Mouse (Mus musculus): Measurements from ENCODE around the gene Cd300lb. TPM values are rescaled to one million over a fixed set of nuclear protein-coding genes. Genes with fewer than 3 reads are reported as not detected.

Cd300lb gene
- under 1 TPM in 1 of 2 experiments, not detected in 1; 0.13 TPM for polyA plus RNA-seq (2017; shearing (Covaris generic))

GRCm38 (mm10) chr11:114934144-114934543 is at the start of gene Cd300lb:
TSS of gene Cd300lb (minus strand) at chr11:114934386.

GRCm38 (mm10) chr11:114968752-114969207 is 34.6 kb upstream of the Cd300lb start, which contains the start of gene Cd300c:
TSS of gene Cd300c (minus strand) at chr11:114969157.

DNA sequence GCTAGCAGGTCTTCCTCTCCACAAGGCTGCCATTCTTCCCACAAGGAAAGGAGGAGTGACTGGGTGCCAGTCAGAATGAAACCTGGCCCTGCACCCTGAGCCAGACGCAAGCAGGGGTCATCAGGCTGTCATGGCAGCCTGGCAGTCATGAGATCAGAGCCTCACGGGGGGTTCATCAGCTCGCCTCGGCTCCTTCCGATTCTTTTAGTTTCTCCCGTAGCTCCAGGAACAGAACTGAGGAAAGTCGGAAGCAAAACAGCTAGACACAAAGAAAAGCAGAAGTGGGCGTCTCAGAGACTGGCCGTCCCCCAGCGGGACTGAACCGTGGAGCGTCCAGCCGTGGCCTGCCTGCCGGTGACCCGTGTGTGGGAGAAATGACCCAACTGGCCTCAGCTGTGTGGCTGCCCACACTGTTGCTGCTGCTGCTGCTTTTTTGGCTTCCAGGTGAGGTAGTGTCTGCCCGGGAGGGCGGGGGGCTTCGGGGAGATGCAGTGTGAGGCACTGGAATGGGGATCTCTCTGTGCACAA is 44.1 kb downstream of the Cd300lb start, which contains the start of gene Cd300a:
Gene Cd300a (plus strand): TSS at position 51 of the 528 bp plus-strand sequence.

Other genes with a start within 250 kb of the Cd300lb start
- not detected for gene Dnaic2, start 207.0 kb downstream of the Cd300lb start, polyA plus RNA-seq (2017; shearing (Covaris generic))
- gene Kif19a, start 169.0 kb downstream of the Cd300lb start, polyA plus RNA-seq (2017; shearing (Covaris generic)) = under 1 TPM in 1 of 2 experiments, not detected in 1; 0.66 TPM
- 1 to 10 TPM in 1 of 2 experiments, under 1 TPM in 1; 0.58 to 5.4 TPM for gene Btbd17, start 138.4 kb downstream of the Cd300lb start, polyA plus RNA-seq (2017; shearing (Covaris generic))
- under 1 TPM in 1 of 2 experiments, not detected in 1; 0.43 TPM for gene Gpr142, start 135.5 kb downstream of the Cd300lb start, polyA plus RNA-seq (2017; shearing (Covaris generic))
- 1 to 10 TPM in 1 of 2 experiments, under 1 TPM in 1; 0.68 to 1.9 TPM for gene Gprc5c, start 83.2 kb downstream of the Cd300lb start, polyA plus RNA-seq (2017; shearing (Covaris generic))
- gene Cd300a, start 44.3 kb downstream of the Cd300lb start, polyA plus RNA-seq (2017; shearing (Covaris generic)) = 1 to 10 TPM in 1 of 2 experiments, under 1 TPM in 1; 0.05 to 2.3 TPM
- under 1 TPM in 1 of 2 experiments, not detected in 1; 0.61 TPM for gene Cd300c, start 34.8 kb upstream of the Cd300lb start, polyA plus RNA-seq (2017; shearing (Covaris generic))
- under 1 TPM in 1 of 2 experiments, not detected in 1; 0.17 TPM for gene Cd300ld, start 55.5 kb upstream of the Cd300lb start, polyA plus RNA-seq (2017; shearing (Covaris generic))
- gene Cd300c2, start 67.5 kb upstream of the Cd300lb start, polyA plus RNA-seq (2017; shearing (Covaris generic)) = under 1 TPM in 1 of 2 experiments, not detected in 1; 0.92 TPM
- gene Cd300ld2, start 81.8 kb upstream of the Cd300lb start, polyA plus RNA-seq (2017; shearing (Covaris generic)) = not detected
- gene Cd300ld4, start 92.6 kb upstream of the Cd300lb start, polyA plus RNA-seq (2017; shearing (Covaris generic)) = not detected
- gene Cd300ld5, start 103.4 kb upstream of the Cd300lb start, polyA plus RNA-seq (2017; shearing (Covaris generic)) = not detected
- not detected for gene Cd300ld3, start 114.0 kb upstream of the Cd300lb start, polyA plus RNA-seq (2017; shearing (Covaris generic))
- gene Cd300e, start 127.8 kb upstream of the Cd300lb start, polyA plus RNA-seq (2017; shearing (Covaris generic)) = 1 to 10 TPM in 1 of 2 experiments, not detected in 1; 3.1 TPM
- 100 to 1,000 TPM; 154 to 188 TPM for gene Rab37, start 157.0 kb upstream of the Cd300lb start, polyA plus RNA-seq (2017; shearing (Covaris generic))
- gene Cd300lf, start 199.6 kb upstream of the Cd300lb start, polyA plus RNA-seq (2017; shearing (Covaris generic)) = under 1 TPM; 0.39 to 0.98 TPM
- gene Slc9a3r1, start 229.0 kb upstream of the Cd300lb start, polyA plus RNA-seq (2017; shearing (Covaris generic)) = 100 to 1,000 TPM; 433 to 435 TPM